In genomic region chr1:180905307-180905706, GRCm38 (mm10) we compare ENCODE assay signal across 9 mouse cellular contexts. TPM values are rescaled to one million over a fixed set of nuclear protein-coding genes. Genes with fewer than 3 reads are reported as not detected.
DNase-seq lines count a peak whose midpoint lies in the region; ATAC-seq and TF ChIP-seq lines count a peak whose summit lies in the region.
"Had no signal": no experiment of that assay in that cellular context is flagged by ENCODE, and none has a peak within 500 bp of the region (broad histone marks: within the 10 kb centered on the region; RNA-seq: fewer than 3 reads in every experiment).

No protein-coding gene starts in this region.

- TF ChIP-seq POLR2A in myocyte (IDR thresholded peaks at IDR 0.05; ENCODE audit: insufficient read length, low read depth), result no peak

- no peaks in the 10 kb centered on the region for H3K27me3 ChIP-seq in heart, embryonic 15.5 days
- no peaks in the 10 kb centered on the region for H3K27me3 ChIP-seq in embryonic facial prominence, embryonic 11.5 days (ENCODE audit: control insufficient read depth, insufficient read depth, low read length)
- no peaks in the 10 kb centered on the region for H3K27me3 ChIP-seq in intestine, embryonic 16.5 days (replicated peaks; ENCODE audit: control insufficient read depth, insufficient read depth, low read length)
- no peaks in the 10 kb centered on the region for H3K27me3 ChIP-seq in myocyte (ENCODE audit: control insufficient read depth, insufficient read depth, insufficient read length)

- H3K9me3 ChIP-seq in heart, embryonic 15.5 days (replicated peaks), result no peaks in the 10 kb centered on the region
- H3K9me3 ChIP-seq in embryonic facial prominence, embryonic 11.5 days (replicated peaks; ENCODE audit: control insufficient read depth, low read length), result no peaks in the 10 kb centered on the region
- no peaks in the 10 kb centered on the region for H3K9me3 ChIP-seq in intestine, embryonic 16.5 days (ENCODE audit: control insufficient read depth, low read length)

- DNase-seq in heart, adult 18-20 months, result no peak
- DNase-seq in embryonic facial prominence, embryonic 11.5 days (ENCODE audit: low spot score), result no peak
- no peak for DNase-seq in right cerebral cortex, postnatal 25 days
- no peak for DNase-seq in lung, postnatal 4 days
- DNase-seq in lung, postnatal 14 days, result no peak
- DNase-seq: kidney, adult 11 months had no signal

- ATAC-seq in heart, embryonic 15.5 days (replicated peaks; ENCODE audit: insufficient number of reproducible peaks, insufficient read depth, low FRiP score, low read depth), result no peak
- ATAC-seq in embryonic facial prominence, embryonic 11.5 days (replicated peaks; ENCODE audit: insufficient number of reproducible peaks, low FRiP score, low TSS enrichment, low read depth), result no peak
- ATAC-seq in intestine, embryonic 16.5 days, result no peak

- no peak overlapping the region for H3K27ac ChIP-seq in heart, embryonic 15.5 days
- H3K27ac ChIP-seq in embryonic facial prominence, embryonic 11.5 days (replicated peaks; ENCODE audit: low read depth, low read length), result no peak overlapping the region
- H3K27ac ChIP-seq in intestine, embryonic 16.5 days (ENCODE audit: low read length), result no peak overlapping the region

- peak overlapping the region; percentile 84 for H3K4me2 ChIP-seq in heart, embryonic 15.5 days
- peak overlapping the region; percentile 51 for H3K4me2 ChIP-seq in embryonic facial prominence, embryonic 11.5 days (ENCODE audit: low read depth, low read length)
- peak overlapping the region; percentile 81 for H3K4me2 ChIP-seq in intestine, embryonic 16.5 days (ENCODE audit: low read depth, low read length)
- H3K4me2 ChIP-seq in myocyte (ENCODE audit: low read depth), result peak overlapping the region; percentile 87

- H3K9ac ChIP-seq in heart, embryonic 15.5 days, result no peak overlapping the region; the same call in 1 of the 2 replicates
- peak overlapping the region; percentile 93 for H3K9ac ChIP-seq in embryonic facial prominence, embryonic 11.5 days (replicated peaks; ENCODE audit: low read length)
- peak overlapping the region; percentile 39; the same call in 1 of the 2 replicates for H3K9ac ChIP-seq in intestine, embryonic 16.5 days (ENCODE audit: low read depth, low read length)

- peak overlapping the region; percentile 14; the same call in 1 of the 2 replicates for H3K4me3 ChIP-seq in heart, embryonic 15.5 days
- peak overlapping the region; percentile 90 for H3K4me3 ChIP-seq in embryonic facial prominence, embryonic 11.5 days (ENCODE audit: low read depth, low read length)
- H3K4me3 ChIP-seq in intestine, embryonic 16.5 days (ENCODE audit: low read length), result peak overlapping the region; percentile 84
- H3K4me3 ChIP-seq in myocyte, result peak overlapping the region; percentile 64

- peaks cover 15% of the 10 kb centered on the region for H3K4me1 ChIP-seq in heart, embryonic 15.5 days (replicated peaks)
- peaks cover 4% of the 10 kb centered on the region; the same call in 1 of the 2 replicates for H3K4me1 ChIP-seq in embryonic facial prominence, embryonic 11.5 days (ENCODE audit: control insufficient read depth, insufficient read depth, low read length)
- H3K4me1 ChIP-seq in intestine, embryonic 16.5 days (ENCODE audit: control insufficient read depth, insufficient read depth, low read length), result peaks cover 8% of the 10 kb centered on the region

- no peak overlapping the region for H3ac ChIP-seq in myocyte (ENCODE audit: control insufficient read depth, insufficient read length)

- WGBS in heart, embryonic 15.5 days, result 66% methylated on average over 6 of the region's 6 CpGs
- 67% methylated on average over 6 of the region's 6 CpGs for WGBS in embryonic facial prominence, embryonic 11.5 days
- 57% methylated on average over 6 of the region's 6 CpGs for WGBS in intestine, embryonic 16.5 days

- H3K79me2 ChIP-seq in myocyte (ENCODE audit: control insufficient read depth, insufficient read depth), result peaks cover 17% of the 10 kb centered on the region

- peaks cover 24% of the 10 kb centered on the region for H3K36me3 ChIP-seq in heart, embryonic 15.5 days
- H3K36me3 ChIP-seq in embryonic facial prominence, embryonic 11.5 days (replicated peaks; ENCODE audit: control insufficient read depth, insufficient read depth, low read depth, low read length), result peaks cover 6% of the 10 kb centered on the region
- peaks cover 2% of the 10 kb centered on the region; the same call in 1 of the 2 replicates for H3K36me3 ChIP-seq in intestine, embryonic 16.5 days (ENCODE audit: control insufficient read depth, insufficient read depth, low read length)
- peaks cover 3% of the 10 kb centered on the region for H3K36me3 ChIP-seq in myocyte (ENCODE audit: control insufficient read depth, insufficient read depth)

TF ChIP-seq in myocyte, 11 proteins besides CTCF, POLR2A, EP300 and RAD21:
- TF ChIP-seq MYOD1 (IDR thresholded peaks at IDR 0.05; ENCODE audit: control insufficient read depth in 1 of 3, insufficient read length in 2 of 3, low read depth in 2 of 3) (no peak), SRF (IDR thresholded peaks at IDR 0.05; ENCODE audit: control insufficient read depth, insufficient read length, low read depth) (no peak), USF1 (IDR thresholded peaks at IDR 0.05; ENCODE audit: low read depth) (no peak)

RNA-seq across cellular contexts. Expression of gene Pycr2, which starts 1.2 kb away (rescaled TPM):
- 42.1 and 57.9 TPM in 2 replicates for polyA plus RNA-seq in heart, embryonic 15.5 days (2015; fragmentation: Nextera tagmentation; extraction: Ambion mirVana)
- 10 to 100 TPM; 12.2 to 12.4 TPM for total RNA-seq in heart, adult 18-20 months (2021)
- 92.7 and 106 TPM in 2 replicates for polyA plus RNA-seq in embryonic facial prominence, embryonic 11.5 days (2014; fragmentation: Nextera tagmentation; extraction: Ambion mirVana)
- polyA plus RNA-seq in intestine, embryonic 16.5 days (2015; fragmentation: Nextera tagmentation; extraction: Ambion mirVana), result 63.8 and 73.2 TPM in 2 replicates
- 52.6 TPM for polyA plus RNA-seq in myocyte (2012; fragmentation: generic; extraction: Trizol)

RNA-seq across cellular contexts. Expression of gene Lefty2, which starts 12.4 kb away (rescaled TPM):
- 0.05 and 0.14 TPM in 2 replicates for polyA plus RNA-seq in heart, embryonic 15.5 days (2015; fragmentation: Nextera tagmentation; extraction: Ambion mirVana)
- not detected for total RNA-seq in heart, adult 18-20 months (2021)
- polyA plus RNA-seq in embryonic facial prominence, embryonic 11.5 days (2014; fragmentation: Nextera tagmentation; extraction: Ambion mirVana), result 0.08 TPM in 1 of 2 replicates, not detected in the other
- 0.05 TPM in 1 of 2 replicates, not detected in the other for polyA plus RNA-seq in intestine, embryonic 16.5 days (2015; fragmentation: Nextera tagmentation; extraction: Ambion mirVana)
- polyA plus RNA-seq in myocyte (2012; fragmentation: generic; extraction: Trizol), result not detected

RNA-seq across cellular contexts. Expression of gene Lefty1, which starts 29.5 kb away (rescaled TPM):
- 1.0 and 1.5 TPM in 2 replicates for polyA plus RNA-seq in heart, embryonic 15.5 days (2015; fragmentation: Nextera tagmentation; extraction: Ambion mirVana)
- under 1 TPM; 0.28 to 0.84 TPM for total RNA-seq in heart, adult 18-20 months (2021)
- polyA plus RNA-seq in embryonic facial prominence, embryonic 11.5 days (2014; fragmentation: Nextera tagmentation; extraction: Ambion mirVana), result 0.33 and 0.38 TPM in 2 replicates
- 1.8 and 2.0 TPM in 2 replicates for polyA plus RNA-seq in intestine, embryonic 16.5 days (2015; fragmentation: Nextera tagmentation; extraction: Ambion mirVana)
- polyA plus RNA-seq in myocyte (2012; fragmentation: generic; extraction: Trizol), result 2.9 TPM

RNA-seq across cellular contexts. Expression of gene Tmem63a, which starts 36.8 kb away (rescaled TPM):
- 10.0 and 12.1 TPM in 2 replicates for polyA plus RNA-seq in heart, embryonic 15.5 days (2015; fragmentation: Nextera tagmentation; extraction: Ambion mirVana)
- total RNA-seq in heart, adult 18-20 months (2021), result 10 to 100 TPM; 15.0 to 15.9 TPM
- 3.1 TPM in 2 replicates for polyA plus RNA-seq in embryonic facial prominence, embryonic 11.5 days (2014; fragmentation: Nextera tagmentation; extraction: Ambion mirVana)
- 14.9 and 16.2 TPM in 2 replicates for polyA plus RNA-seq in intestine, embryonic 16.5 days (2015; fragmentation: Nextera tagmentation; extraction: Ambion mirVana)
- polyA plus RNA-seq in myocyte (2012; fragmentation: generic; extraction: Trizol), result 45.5 TPM

RNA-seq across cellular contexts. Expression of gene Sde2, which starts 54.4 kb away (rescaled TPM):
- 20.8 and 22.8 TPM in 2 replicates for polyA plus RNA-seq in heart, embryonic 15.5 days (2015; fragmentation: Nextera tagmentation; extraction: Ambion mirVana)
- total RNA-seq in heart, adult 18-20 months (2021), result 10 to 100 TPM; 10.1 to 11.4 TPM
- 38.2 and 38.6 TPM in 2 replicates for polyA plus RNA-seq in embryonic facial prominence, embryonic 11.5 days (2014; fragmentation: Nextera tagmentation; extraction: Ambion mirVana)
- polyA plus RNA-seq in intestine, embryonic 16.5 days (2015; fragmentation: Nextera tagmentation; extraction: Ambion mirVana), result 28.3 and 30.8 TPM in 2 replicates
- 15.3 TPM for polyA plus RNA-seq in myocyte (2012; fragmentation: generic; extraction: Trizol)

Comparison
In these comparisons a context has a peak if more than half of its experiments do, and no peak if none do; other contexts are left out.
1. H3K4me3 ChIP-seq: peak in every context shown above with its lines; median percentile 90 in embryonic facial prominence, embryonic 11.5 days; 84 in intestine, embryonic 16.5 days; 64 in myocyte; 14 in heart, embryonic 15.5 days.